Mouse (Mus musculus) megakaryocyte-erythroid progenitor cell, adult 5-6 weeks (primary cell): ENCODE measurements around the gene Ror1. TPM values are rescaled to one million over a fixed set of nuclear protein-coding genes. Genes with fewer than 3 reads are reported as not detected.

Experiments
- ATAC-seq: replicated peaks from 2 replicates; pipeline ENCODE4 v1.8.0; 2016; ENCODE audit warnings: mild to moderate bottlenecking, inconsistent platforms; ENCODE audit not compliant: severe bottlenecking, poor library complexity, low FRiP score, low TSS enrichment
- total RNA-seq, 2 experiments: library from RNA; stranded (forward) in 1 of 2; stranded (reverse) in 1 of 2; fragments of 200-1000, 215-1000 nt in 1 of 2; fragments of >200 nt in 1 of 2; fragmentation: Nextera tagmentation in 1 of 2; gene quantifications; 2 replicates each; pipeline ENCODE4 v1.2.3; 2014 to 2017

Ror1 gene
- total RNA-seq, 2 experiments from 2014 or later, result not detected

GRCm38 (mm10) chr4:100150797-100151196, 55.2 kb downstream of the Ror1 start:
- no peak for ATAC-seq

DNA sequence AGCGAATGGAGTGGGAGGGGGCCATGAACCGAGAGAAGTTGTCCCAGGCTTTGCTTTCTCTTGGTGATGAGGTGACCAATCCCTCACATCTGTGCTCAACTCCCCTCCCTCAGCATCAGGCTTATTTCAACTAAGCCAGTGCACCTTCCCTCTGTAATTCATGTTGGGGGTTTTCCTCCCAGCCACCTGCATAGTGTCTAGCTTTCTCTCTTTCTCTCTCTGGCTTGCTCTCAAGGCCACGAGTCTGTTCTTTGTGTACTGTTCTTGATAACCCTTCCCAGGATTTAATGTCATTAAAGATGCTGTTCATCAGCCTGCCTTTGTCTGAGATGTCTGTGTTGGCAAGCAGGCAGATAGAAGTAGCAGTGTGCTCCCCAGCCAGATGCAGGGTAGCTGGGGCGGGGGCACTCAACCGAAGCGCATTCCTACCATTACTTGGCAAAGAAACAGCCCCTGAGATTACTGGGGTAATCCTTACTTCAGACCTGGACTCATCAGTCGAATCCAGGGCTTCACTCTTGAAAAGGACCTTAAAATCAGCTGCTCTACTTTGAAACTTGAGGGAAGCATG, 59.1 kb downstream of the Ror1 start:
- ATAC-seq, result no peak

- ATAC-seq, result no peak
Observed at GRCm38 (mm10) chr4:100155731-100156130, 60.1 kb downstream of the Ror1 start.

DNA sequence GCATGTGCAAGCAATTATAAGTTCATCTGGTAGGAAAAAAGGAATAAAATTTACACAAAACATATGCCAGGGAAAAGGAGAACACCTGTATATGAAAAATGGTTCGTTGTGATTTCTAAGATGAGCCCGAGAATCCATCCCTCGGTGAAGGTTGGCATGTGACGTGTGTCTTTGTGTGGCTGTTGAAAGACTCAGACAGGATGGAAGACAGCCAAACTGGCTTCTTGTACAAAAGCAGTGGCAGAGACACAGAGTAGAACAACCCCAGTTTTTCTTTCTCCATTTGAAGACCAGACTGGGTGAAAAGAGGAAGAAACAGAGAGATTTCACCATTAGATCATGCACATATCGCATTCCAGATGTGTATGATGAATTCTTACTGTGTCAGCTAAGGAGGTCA, 62.8 kb downstream of the Ror1 start:
- ATAC-seq, result no peak

- no peak for ATAC-seq
Observed at GRCm38 (mm10) chr4:100160156-100160555, 64.6 kb downstream of the Ror1 start.

DNA sequence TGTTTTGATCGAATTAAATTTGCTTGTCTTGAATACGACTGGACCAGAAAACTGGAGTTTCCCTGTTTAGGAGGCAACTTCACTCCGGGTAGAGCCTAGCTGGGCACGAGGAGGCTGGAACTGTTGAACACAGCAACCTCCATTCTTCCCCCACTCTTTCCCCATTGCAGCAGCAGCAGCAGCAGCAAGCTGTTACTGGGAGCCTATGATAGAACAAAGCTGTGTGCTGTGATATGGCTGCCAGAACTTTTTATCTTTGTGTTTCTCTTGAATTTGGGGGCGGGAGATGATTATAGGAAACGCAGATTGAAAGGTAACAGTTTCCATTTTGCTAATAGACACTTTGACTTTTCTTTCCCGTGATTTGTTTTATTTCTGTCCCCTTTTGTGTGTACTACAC, 70.2 kb downstream of the Ror1 start:
- ATAC-seq, result no peak

DNA sequence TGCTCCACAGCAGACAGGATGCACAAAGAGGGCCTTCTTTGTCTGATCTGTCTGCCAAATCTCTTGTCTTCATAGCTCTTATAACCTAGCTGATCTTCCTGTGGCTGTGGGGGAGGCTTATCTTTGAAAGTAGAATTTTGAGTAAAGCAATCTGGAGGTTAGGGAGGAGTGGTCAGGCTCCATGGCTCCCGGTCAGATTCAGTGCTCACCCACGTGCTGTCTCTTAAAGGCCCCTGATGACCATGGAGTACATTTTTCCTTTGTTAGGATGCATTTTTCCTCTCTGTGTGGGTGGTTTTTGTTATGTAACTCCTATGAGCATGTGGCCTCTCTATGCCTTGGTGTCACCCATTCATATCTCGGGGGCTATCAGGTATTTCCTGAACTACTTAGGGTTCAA, 71.3 kb downstream of the Ror1 start:
- ATAC-seq, result no peak

DNA sequence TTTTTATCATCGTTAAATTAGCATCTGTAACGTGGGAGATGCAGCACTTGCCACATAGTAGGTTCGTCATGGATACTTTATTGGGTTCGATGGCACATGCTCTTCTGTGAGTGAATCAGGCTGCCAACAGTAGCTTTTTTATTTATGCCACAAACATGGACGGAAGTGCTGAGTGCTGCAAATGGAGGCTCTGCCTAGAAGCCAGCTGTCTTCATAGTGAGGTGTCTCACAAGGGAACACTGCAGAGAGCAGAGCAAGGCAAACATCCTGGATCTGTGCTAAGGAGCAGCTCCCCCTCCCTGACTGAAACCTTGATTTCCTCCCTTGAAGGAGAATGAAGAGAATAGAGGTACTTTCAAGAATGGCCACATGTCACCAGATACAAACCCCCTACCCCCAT, 74.1 kb downstream of the Ror1 start:
- ATAC-seq, result no peak

DNA sequence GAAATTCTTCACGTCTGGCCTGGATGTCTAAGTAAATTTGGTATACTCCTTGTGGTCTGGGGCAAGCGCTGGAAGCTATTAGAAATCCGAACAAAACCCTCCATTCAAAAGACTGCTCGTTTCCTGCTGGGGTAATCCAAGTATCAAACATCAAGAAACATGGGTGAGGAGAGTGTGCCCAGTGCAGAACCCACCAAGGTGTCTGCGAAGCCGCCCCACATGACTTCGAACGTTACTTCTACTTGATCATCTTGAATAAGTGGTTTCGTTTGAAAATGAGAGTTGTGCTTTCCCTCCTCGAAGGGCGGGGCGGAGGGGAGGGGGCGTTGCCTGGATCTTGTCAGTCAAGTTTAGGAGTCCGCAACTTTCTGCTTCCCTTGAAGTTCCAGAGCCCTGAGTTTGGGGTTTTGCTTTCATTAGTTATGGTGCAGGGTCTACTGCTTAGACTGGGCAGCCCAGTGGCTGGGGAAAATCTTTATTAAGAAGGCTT, 74.6 kb downstream of the Ror1 start:
- no peak for ATAC-seq

DNA sequence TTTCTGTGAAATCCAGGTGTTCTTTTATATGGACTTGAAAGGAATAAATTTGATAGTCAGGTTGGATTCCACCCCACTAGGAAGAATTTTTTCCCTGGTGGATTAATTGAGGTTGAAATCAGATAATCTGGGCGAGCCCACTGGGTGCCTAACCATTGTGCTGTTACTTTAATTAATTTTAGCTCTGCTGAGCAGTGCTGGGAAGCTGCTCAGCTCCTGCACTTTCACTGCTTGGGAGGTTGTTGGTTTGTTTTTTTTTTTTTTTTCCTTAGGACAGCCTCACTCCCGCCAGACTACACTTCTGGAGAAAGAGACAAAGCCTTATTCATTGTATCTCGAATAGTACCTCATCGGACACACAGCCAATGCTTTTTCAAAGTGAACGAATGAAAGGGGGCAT, 75.2 kb downstream of the Ror1 start:
- no peak for ATAC-seq

- ATAC-seq, result no peak
Observed at GRCm38 (mm10) chr4:100171483-100171898, 75.9 kb downstream of the Ror1 start.

DNA sequence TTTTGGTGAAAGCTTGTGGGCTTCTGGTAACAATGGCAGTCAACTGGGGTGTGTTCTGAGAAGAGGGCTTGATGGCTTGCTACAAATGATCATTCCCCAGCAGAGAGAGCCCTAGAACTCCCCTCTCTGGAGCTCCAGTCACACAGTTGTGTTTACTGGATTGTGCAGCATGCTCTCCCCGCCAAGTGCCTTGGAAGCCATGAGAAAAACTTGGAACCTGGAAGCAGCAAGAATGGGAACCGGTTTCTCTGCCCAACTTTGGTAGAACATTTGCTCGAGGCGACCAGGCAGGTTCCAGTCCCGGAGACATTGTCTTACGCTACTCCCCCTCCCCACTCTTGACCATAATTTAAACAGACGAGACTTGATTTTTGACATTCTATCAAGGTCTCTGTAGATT, 80.0 kb downstream of the Ror1 start:
- no peak for ATAC-seq

GRCm38 (mm10) chr4:100178316-100178715, 82.7 kb downstream of the Ror1 start:
- ATAC-seq, result no peak

- no peak for ATAC-seq
Observed at GRCm38 (mm10) chr4:100181676-100182075, 86.1 kb downstream of the Ror1 start.

GRCm38 (mm10) chr4:100186781-100187180, 91.2 kb downstream of the Ror1 start:
- no peak for ATAC-seq

DNA sequence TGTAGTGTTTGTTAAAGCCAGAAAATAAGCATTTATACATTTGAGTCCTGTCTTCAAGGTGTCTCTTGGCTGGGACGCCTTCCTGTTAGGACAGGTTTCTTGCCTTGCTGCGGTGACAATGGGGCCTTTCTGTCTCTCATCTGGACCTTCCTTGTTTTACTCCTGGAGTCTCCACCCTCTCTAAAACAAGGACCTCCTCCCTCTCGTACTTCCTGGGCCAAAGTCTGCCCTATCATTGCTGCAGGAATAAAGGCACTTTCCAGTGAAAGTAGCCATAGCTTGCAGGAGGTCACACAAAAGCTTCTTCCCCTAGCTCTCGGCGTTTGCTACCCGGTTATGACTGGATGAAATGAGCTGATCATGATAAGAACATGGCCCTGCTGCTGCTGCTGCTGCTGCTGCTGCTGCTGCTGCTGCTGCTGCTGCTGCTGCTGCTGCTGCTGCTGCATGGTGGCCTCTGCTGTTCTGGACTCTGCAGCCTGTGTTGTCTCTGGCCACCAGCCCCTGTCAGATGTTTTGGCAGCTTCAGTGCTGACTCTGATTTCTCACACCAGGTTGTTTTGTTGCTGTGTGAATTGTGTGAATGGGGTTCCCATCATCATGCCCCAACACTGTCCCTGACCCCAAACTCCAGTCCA, 92.1 kb downstream of the Ror1 start:
- no peak for ATAC-seq

GRCm38 (mm10) chr4:100188201-100188699, 92.7 kb downstream of the Ror1 start:
- ATAC-seq, result no peak

DNA sequence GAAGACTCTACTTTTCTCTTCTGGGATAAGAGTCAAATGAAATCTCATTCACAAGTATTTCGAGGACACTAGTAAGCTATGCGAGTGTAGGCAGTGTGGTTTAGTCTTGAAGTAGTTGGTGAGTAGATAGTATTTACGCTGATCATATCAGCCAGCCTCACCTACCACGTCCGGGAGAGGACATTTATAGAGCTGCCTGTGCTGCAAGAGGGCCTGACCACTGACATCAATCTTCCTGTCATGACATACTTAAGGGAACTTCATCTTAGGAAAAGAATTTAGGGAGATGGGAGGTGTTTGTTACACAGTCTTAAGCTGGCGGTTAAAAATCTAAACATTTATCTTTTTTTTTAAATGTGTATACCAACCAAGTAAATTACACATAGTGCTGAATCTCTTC, 95.9 kb downstream of the Ror1 start:
- no peak for ATAC-seq

DNA sequence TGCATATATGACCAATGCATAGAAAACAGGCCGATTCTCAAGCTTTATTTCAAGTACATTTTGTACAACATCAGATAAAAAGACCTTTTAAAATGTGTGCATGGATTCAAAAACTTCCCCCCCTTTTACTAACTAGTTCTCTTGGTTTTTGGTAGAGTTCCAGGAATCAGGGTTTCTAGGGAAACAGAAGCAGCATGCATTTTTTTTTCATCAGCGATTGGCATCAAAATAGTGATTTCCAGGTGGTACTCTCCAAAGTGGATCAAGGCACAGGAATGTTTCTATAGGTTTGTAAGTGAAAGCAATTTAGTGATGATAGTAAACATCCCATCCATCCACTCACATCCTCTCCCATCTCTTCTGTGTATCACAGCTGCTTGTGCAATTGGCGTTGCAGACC, 98.5 kb downstream of the Ror1 start:
- no peak for ATAC-seq

DNA sequence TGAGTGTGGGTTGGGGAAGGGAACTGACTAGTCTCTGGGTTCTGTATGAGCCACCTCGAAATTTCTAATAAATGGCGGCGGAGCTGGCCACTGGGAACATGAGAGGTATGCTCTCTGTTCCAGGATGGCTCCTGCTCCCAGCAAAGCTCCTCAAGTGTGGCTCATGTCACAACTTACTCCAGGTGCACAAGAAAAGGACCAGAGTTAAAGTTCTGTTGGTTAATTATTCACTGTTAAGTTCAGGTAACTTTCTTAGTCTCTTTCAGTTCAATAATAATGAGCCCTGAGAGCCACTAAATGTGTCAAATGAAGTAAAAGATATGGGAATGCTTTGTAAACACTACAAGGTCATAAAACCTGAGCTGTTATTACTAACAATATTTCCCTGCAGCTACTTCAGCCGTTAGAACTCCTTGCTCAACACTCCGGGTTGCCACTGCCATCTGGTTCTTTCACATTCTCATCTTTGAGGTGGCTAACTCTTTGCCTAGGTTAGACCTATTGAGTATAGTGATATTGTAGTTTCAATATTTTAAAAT, 100.7 kb downstream of the Ror1 start:
- ATAC-seq, result no peak

GRCm38 (mm10) chr4:100198275-100198674, 102.7 kb downstream of the Ror1 start:
- ATAC-seq, result no peak
